Mouse (Mus musculus) embryonic facial prominence, embryonic 15.5 days (tissue): ENCODE results near the gene Fam25c. TPM values are rescaled to one million over a fixed set of nuclear protein-coding genes. Genes with fewer than 3 reads are reported as not detected.
A peak's percentile ranks its signal among the peaks of the same experiment; 100 is the strongest.
"Not testable (repeated sequence)": the region's sequence is repeated elsewhere in the genome, so short reads cannot be mapped to it uniquely, and the experiment has no call there.

Experiments used
- ATAC-seq: fragments of 200-750 bp; cut with Nextera tagmentation; 2 replicates; pipeline ENCODE4 v1.8.0; 2017; ENCODE audit warnings: low read depth, moderate TSS enrichment; ENCODE audit not compliant: insufficient number of reproducible peaks, low FRiP score, low TSS enrichment
- H3K27ac ChIP-seq: fragments of 300-500 bp; sonication (generic); replicated peaks from 2 replicates; pipeline ENCODE4 v1.5.1; 2015; ENCODE audit warnings: mild to moderate bottlenecking, inconsistent platforms
- H3K27me3 ChIP-seq: fragments of 300-500 bp; sonication (generic); 2 replicates; pipeline ENCODE4 v1.6.1; 2015; ENCODE audit warnings: inconsistent platforms
- H3K36me3 ChIP-seq: fragments of 300-500 bp; sonication (generic); 2 replicates; pipeline ENCODE4 v1.6.1; 2015; ENCODE audit warnings: mild to moderate bottlenecking, inconsistent platforms
- H3K4me1 ChIP-seq: fragments of 300-500 bp; sonication (generic); 2 replicates; pipeline ENCODE4 v1.6.1; 2015; ENCODE audit warnings: inconsistent platforms
- H3K4me2 ChIP-seq: fragments of 300-500 bp; sonication (generic); replicated peaks from 2 replicates; pipeline ENCODE4 v1.6.1; 2015; ENCODE audit warnings: mild to moderate bottlenecking, inconsistent platforms
- H3K4me3 ChIP-seq: fragments of 300-500 bp; sonication (generic); replicated peaks from 2 replicates; pipeline ENCODE4 v1.5.1; 2015; ENCODE audit warnings: mild to moderate bottlenecking, inconsistent platforms
- H3K9ac ChIP-seq: fragments of 300-500 bp; sonication (generic); 2 replicates; pipeline ENCODE4 v1.6.1; 2015; ENCODE audit warnings: inconsistent platforms
- H3K9me3 ChIP-seq: fragments of 300-500 bp; sonication (generic); replicated peaks from 2 replicates; pipeline ENCODE4 v1.6.1; 2016; ENCODE audit warnings: inconsistent platforms
- WGBS: fragments of 180-500 bp; shearing (Covaris S2); methylation state at CpG from one replicate; pipeline ENCODE4 v1.1.7; 2015; 5-methylcytosine and 5-hydroxymethylcytosine counted together
- polyA plus RNA-seq: library from polyadenylated mRNA; unstranded; fragments of >200 nt; fragmentation: Nextera tagmentation; extraction: Ambion mirVana; gene quantifications from 2 replicates; pipeline ENCODE4 v1.2.1, GENCODE M21; 2015

Fam25c gene
- polyA plus RNA-seq, 1 experiment from 2014 or later: 154 TPM

DNA sequence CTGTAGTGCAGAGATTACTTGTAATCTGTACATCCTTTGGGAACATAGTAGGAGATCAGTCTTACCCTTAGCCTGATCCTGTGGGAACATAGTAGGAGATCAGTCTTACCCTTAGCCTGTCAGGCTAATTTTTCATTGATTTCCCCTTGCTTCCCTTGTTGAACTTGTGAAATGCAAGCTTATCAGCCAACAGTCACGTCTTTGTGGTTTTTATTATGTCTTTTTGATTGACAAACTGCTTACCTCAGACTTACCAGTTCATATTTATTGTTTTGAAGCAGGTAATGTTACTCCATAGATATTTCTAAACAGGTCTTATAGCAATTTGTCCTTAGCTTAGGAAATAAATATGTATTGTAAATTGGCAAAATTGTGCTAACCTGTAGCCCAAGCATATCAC, 27.6 kb downstream of the Fam25c start:
- Histone ChIP-seq H3K27ac (no peak overlapping the region), H3K4me2 (no peak overlapping the region), H3K4me1 (no peaks in the 10 kb centered on the region), H3K27me3 (no peaks in the 10 kb centered on the region), H3K36me3 (peaks cover 55% of the 10 kb centered on the region), H3K4me3 (no peak overlapping the region), H3K9ac (no peak overlapping the region), H3K9me3 (no peaks in the 10 kb centered on the region)
- 68% methylated on average over 1 of the region's 1 CpGs for WGBS
- ATAC-seq: no peak

DNA sequence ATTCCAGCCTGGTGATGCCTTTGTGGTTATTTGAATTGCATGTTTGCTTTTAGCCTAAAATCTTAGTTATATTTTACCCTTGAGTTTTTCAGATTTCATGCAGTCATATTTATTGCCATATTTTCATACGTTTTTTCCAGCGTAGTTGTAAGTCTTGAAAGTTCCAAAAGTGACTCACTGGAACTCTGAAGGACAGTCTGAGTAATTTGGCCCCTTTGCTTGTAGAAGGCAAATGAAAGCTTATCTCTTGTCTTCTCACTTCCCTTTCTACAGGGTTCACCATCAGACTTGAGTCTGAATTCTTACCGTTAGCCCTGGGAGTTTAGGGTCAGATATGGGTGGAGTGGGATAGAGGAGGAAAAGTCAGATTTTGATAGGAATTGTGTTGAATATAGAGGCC, 28.6 kb downstream of the Fam25c start:
- Histone ChIP-seq H3K27me3 (no peaks in the 10 kb centered on the region), H3K4me3 (no peak overlapping the region), H3K4me2 (no peak overlapping the region), H3K36me3 (peaks cover 54% of the 10 kb centered on the region), H3K4me1 (no peaks in the 10 kb centered on the region), H3K9ac (no peak overlapping the region), H3K27ac (no peak overlapping the region), H3K9me3 (no peaks in the 10 kb centered on the region)
- WGBS: 88% methylated on average over 3 of the region's 3 CpGs
- no peak for ATAC-seq

DNA sequence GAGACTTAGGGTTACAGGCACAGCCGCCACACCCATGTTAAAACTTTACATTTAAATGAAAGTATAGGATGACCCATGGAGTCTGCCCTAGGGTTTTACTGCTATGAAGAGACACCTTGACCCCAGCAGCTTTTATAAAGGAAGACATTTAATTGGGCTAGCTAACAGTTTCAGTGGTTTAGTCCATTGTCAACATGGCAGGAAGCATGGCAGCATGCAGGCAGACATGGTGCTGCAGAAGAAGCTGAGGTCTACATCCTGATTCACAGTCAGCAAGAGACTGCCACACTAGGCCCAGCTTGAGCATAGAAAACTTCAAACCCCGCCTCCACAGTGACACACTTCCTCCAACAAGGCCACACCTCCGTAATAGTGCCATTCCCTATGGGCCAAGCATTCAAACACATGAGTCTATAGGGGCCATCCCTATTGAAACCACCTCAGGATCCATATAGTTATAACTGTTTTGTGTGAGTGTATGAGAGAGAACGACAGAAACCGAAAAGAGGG, 31.6 kb downstream of the Fam25c start:
- Histone ChIP-seq H3K27ac (no peak overlapping the region), H3K9ac (no peak overlapping the region), H3K27me3 (no peaks in the 10 kb centered on the region), H3K36me3 (peaks cover 46% of the 10 kb centered on the region), H3K4me3 (no peak overlapping the region), H3K4me1 (no peaks in the 10 kb centered on the region), H3K9me3 (no peaks in the 10 kb centered on the region), H3K4me2 (no peak overlapping the region)
- WGBS: 96% methylated on average over 5 of the region's 5 CpGs
- ATAC-seq: no peak

DNA sequence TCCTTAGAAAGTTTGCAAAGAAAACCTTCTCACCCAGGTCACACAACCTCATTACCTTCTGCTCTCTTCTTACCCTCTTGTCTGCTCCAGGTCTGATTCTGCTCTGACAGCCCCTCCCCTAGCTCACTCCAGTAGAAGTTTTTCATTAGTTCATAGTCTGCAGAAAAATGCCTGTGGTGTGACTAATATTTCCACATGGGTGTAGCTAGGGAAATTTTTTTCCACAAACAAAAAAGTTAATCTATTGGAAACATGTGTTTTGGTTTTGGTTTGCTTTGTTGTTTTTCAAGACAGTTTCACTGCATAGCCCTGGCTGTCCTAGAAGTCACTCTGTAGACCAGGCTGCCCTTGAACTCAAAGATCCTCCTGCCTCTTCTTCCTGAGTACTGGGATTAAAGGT, 37.1 kb downstream of the Fam25c start:
- no peak overlapping the region for H3K27ac ChIP-seq
- no peak for ATAC-seq

GRCm38 (mm10) chr14:34317431-34317830, 37.8 kb downstream of the Fam25c start:
- no peak for ATAC-seq
- Histone ChIP-seq H3K27me3 (no peaks in the 10 kb centered on the region), H3K9me3 (no peaks in the 10 kb centered on the region), H3K4me3 (no peak overlapping the region), H3K4me1 (peaks cover 7% of the 10 kb centered on the region; the same call in 1 of the 2 replicates), H3K4me2 (no peak overlapping the region), H3K9ac (no peak overlapping the region), H3K27ac (0 out of 2 replicates have a peak overlapping the region, but pooled peaks have one; percentile 8), H3K36me3 (peaks cover 18% of the 10 kb centered on the region; the same call in 1 of the 2 replicates)
- WGBS: 66% methylated on average over 3 of the region's 3 CpGs

More for the DNA sequence above, 37.1 kb downstream of the Fam25c start:
- Histone ChIP-seq H3K27me3 (no peaks in the 10 kb centered on the region), H3K4me1 (peaks cover 2% of the 10 kb centered on the region; the same call in 1 of the 2 replicates), H3K4me3 (no peak overlapping the region), H3K36me3 (peaks cover 22% of the 10 kb centered on the region), H3K9me3 (no peaks in the 10 kb centered on the region), H3K9ac (no peak overlapping the region), H3K4me2 (no peak overlapping the region)

GRCm38 (mm10) chr14:34316346-34316745, 38.9 kb downstream of the Fam25c start:
- Histone ChIP-seq H3K4me3 (no peak overlapping the region), H3K36me3 (peaks cover 15% of the 10 kb centered on the region; the same call in 1 of the 2 replicates), H3K4me1 (peaks cover 14% of the 10 kb centered on the region), H3K27ac (no peak overlapping the region), H3K27me3 (no peaks in the 10 kb centered on the region), H3K9ac (no peak overlapping the region), H3K4me2 (no peak overlapping the region), H3K9me3 (no peaks in the 10 kb centered on the region)
- ATAC-seq: no peak
- WGBS: 91% methylated on average over 2 of the region's 2 CpGs

DNA sequence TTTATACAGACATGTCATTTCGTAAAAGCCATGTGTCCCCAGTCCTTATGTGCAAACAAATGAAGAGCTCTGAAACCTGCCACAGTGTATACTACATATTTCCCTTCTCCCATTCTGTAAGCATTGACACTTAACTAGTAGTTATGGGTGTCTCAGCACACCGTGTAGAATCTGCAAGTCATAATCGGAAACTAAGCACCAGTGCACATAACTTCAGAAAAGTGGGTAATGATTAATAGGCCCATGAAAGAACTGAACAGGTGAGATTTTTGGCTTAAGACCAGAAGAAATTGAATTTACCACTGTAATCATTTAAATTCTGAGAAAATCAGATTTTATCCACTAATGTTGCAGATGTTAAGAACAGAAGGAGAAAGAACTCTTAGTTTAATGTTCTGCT, 40.4 kb downstream of the Fam25c start:
- WGBS: 73% methylated on average over 3 of the region's 3 CpGs
- H3K27me3 ChIP-seq: no peaks in the 10 kb centered on the region
- peaks cover 16% of the 10 kb centered on the region for H3K4me1 ChIP-seq
- no peaks in the 10 kb centered on the region for H3K9me3 ChIP-seq
- no peak overlapping the region for H3K9ac ChIP-seq
- 0 out of 2 replicates have a peak, but pooled peaks cover 5% of the 10 kb centered on the region for H3K36me3 ChIP-seq
- ATAC-seq: no peak
- H3K4me3 ChIP-seq: no peak overlapping the region
- no peak overlapping the region for H3K27ac ChIP-seq
- H3K4me2 ChIP-seq: no peak overlapping the region

GRCm38 (mm10) chr14:34314383-34314782, 40.9 kb downstream of the Fam25c start:
- ATAC-seq: not testable (repeated sequence)

GRCm38 (mm10) chr14:34313612-34314011, 41.6 kb downstream of the Fam25c start:
- 87% methylated on average over 3 of the region's 3 CpGs for WGBS
- H3K36me3 ChIP-seq: no peaks in the 10 kb centered on the region
- no peak overlapping the region for H3K27ac ChIP-seq
- H3K4me3 ChIP-seq: no peak overlapping the region
- no peak overlapping the region for H3K9ac ChIP-seq
- no peaks in the 10 kb centered on the region for H3K9me3 ChIP-seq
- H3K4me2 ChIP-seq: no peak overlapping the region
- no peaks in the 10 kb centered on the region for H3K27me3 ChIP-seq
- no peak for ATAC-seq
- peaks cover 19% of the 10 kb centered on the region for H3K4me1 ChIP-seq

More at GRCm38 (mm10) chr14:34314383-34314782, 40.9 kb downstream of the Fam25c start:
- not testable (repeated sequence) for H3K36me3 ChIP-seq, H3K9ac ChIP-seq, H3K27me3 ChIP-seq, H3K4me3 ChIP-seq, H3K27ac ChIP-seq, H3K4me2 ChIP-seq, H3K9me3 ChIP-seq
- H3K4me1 ChIP-seq: peaks cover 19% of the 10 kb centered on the region
- 85% methylated on average over 8 of the region's 8 CpGs for WGBS

DNA sequence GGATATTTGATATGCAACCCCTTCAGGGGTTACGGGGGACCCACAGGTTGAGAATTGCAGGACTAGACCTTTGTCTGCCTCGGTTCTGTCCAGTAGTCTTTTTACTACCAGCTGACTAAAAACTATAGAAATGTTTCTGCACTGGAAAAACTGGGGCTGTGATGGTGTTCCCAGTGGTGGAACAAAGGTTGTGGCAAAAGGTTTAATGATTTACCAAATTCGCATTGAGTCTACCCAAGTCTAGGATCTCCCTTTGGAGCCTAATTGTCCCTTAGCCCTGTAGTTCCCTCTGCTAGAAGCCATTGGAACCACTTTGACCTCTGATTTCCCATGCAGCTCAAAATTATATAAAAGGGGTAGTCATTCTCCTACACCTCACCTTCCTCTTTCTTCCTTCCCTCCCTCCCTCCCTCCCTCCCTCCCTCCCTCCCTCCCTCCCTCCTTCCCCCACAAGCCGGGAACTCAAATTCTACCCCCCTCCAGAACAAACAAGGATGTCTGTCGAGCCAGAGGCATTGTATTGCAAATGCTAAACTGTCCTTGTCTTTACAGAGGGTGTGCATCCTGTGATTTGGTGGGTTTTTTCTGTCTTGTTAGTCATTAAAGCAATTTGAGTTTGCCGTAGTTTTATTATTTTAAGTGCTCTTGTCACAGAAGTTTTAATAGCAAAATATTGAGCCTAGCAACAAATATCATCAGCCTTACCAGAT, 42.7 kb downstream of the Fam25c start:
- peak overlapping the region; percentile 69 for H3K4me2 ChIP-seq
- no peak overlapping the region for H3K9ac ChIP-seq
- peak overlapping the region; percentile 97 for H3K4me3 ChIP-seq
- no peaks in the 10 kb centered on the region for H3K27me3 ChIP-seq
- WGBS: 10% methylated on average over 5 of the region's 6 CpGs
- H3K36me3 ChIP-seq: no peaks in the 10 kb centered on the region
- H3K4me1 ChIP-seq: peaks cover 19% of the 10 kb centered on the region
- H3K27ac ChIP-seq: no peak overlapping the region
- no peaks in the 10 kb centered on the region for H3K9me3 ChIP-seq
- no peak for ATAC-seq

DNA sequence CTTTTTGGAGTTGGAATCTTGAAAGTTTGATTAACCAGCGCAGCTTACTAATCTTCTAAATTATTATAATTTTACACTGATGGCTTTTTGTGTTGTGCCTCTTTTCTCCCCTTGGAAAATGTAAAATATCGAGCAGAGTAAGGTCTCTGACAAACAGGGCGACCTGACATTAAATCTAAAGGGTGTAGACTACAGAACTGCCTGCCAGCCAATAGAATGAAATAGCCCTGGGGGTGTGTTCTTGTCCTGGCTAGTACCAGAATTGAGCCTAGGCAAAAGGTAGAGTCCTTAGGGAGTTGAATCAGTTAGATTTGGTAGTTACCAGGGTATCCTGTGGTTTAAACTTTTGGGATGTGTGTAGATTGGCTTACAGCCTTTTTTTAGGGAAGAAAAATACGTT, 43.5 kb downstream of the Fam25c start:
- Histone ChIP-seq H3K9me3 (no peaks in the 10 kb centered on the region), H3K27ac (peak overlapping the region; percentile 96; the same call in 1 of the 2 replicates), H3K36me3 (no peaks in the 10 kb centered on the region), H3K4me3 (peak overlapping the region; percentile 97), H3K4me1 (peaks cover 19% of the 10 kb centered on the region), H3K4me2 (peak overlapping the region; percentile 69), H3K27me3 (no peaks in the 10 kb centered on the region), H3K9ac (peak overlapping the region; percentile 93)
- 2% methylated on average over 4 of the region's 4 CpGs for WGBS
- ATAC-seq: no peak
